Mouse (Mus musculus) adrenal gland, adult 10 weeks (tissue): Measurements from ENCODE around the gene Vmn2r78. TPM values are rescaled to one million over a fixed set of nuclear protein-coding genes. Genes with fewer than 3 reads are reported as not detected.

Source experiments
- polyA plus RNA-seq: library from polyadenylated mRNA; stranded (reverse); fragments of 350-450 nt; fragmentation: Illumina TruSeq; extraction: RNeasy Lipid Tissue Mini Kit (QIAGEN cat#74804); gene quantifications from one replicate; pipeline ENCODE4 v1.2.3, GENCODE M21; 2014; ENCODE audit warnings: low read depth, low replicate concordance

The Vmn2r78 gene
- not detected for polyA plus RNA-seq

DNA sequence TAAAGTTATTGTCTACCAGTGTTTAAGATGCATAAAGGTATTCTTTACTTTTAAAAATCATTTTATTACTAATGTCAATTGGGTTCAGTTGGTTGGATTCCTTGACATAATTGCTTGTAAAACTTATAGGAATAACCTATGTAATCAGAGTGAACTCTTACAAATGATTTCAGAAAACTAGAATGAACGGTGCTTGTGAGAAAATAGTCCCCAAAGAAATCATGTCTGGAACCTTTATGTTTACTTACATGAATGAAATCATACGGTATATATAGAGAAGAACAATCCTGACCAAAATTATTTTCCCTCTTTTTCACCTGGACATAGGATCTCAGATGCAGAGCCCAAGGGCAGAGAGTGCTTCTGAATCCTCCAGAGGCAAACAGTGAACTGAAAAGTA, at the start of gene Vmn2r78:
TSS of gene Vmn2r78 (plus strand) at position 301 of the 400 bp plus-strand sequence.

DNA sequence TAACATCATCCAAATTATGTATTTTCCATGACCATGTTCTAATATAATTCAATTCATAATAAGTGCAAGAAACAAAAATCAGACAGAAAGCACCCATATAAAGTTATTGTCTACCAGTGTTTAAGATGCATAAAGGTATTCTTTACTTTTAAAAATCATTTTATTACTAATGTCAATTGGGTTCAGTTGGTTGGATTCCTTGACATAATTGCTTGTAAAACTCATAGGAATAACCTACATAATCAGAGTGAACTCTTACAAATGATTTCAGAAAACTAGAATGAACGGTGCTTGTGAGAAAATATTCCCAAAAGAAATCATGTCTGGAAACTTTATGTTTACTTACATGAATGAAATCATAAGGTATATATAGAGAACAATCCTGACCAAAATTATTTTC, 80.9 kb downstream of the Vmn2r78 start, which contains the start of gene Vmn2r79:
TSS of gene Vmn2r79 (plus strand) at position 301 of the 400 bp plus-strand sequence.

Other genes starting within 250 kb of the Vmn2r78 start
- not detected for gene Olfr292, start 226.8 kb upstream of the Vmn2r78 start, polyA plus RNA-seq
- 15.5 TPM for gene Folh1, start 139.2 kb upstream of the Vmn2r78 start, polyA plus RNA-seq
- not detected for gene Vmn2r77, start 120.1 kb upstream of the Vmn2r78 start, polyA plus RNA-seq
- 0.06 TPM for gene Vmn2r79, start 81.0 kb downstream of the Vmn2r78 start, polyA plus RNA-seq